Mouse (Mus musculus) brain, embryonic 14.5 days (tissue): ENCODE data around the gene Cdc14b.

ENCODE experiments used
- CTCF ChIP-seq: fragments of 200-500 bp; IDR thresholded peaks from 2 replicates; pipeline ENCODE4 v1.5.1; 2012; ENCODE audit warnings: inconsistent platforms, mild to moderate bottlenecking, moderate library complexity, borderline replicate concordance; ENCODE audit not compliant: insufficient read depth, insufficient read length; ENCODE audit errors: extremely low read depth
- POLR2A ChIP-seq: fragments of 200-500 bp; IDR thresholded peaks from 2 replicates; pipeline ENCODE4 v1.6.1; 2012; ENCODE audit warnings: mild to moderate bottlenecking, inconsistent platforms, borderline replicate concordance; ENCODE audit not compliant: poor library complexity, insufficient read depth, insufficient read length, severe bottlenecking; ENCODE audit errors: extremely low read depth

DNA sequence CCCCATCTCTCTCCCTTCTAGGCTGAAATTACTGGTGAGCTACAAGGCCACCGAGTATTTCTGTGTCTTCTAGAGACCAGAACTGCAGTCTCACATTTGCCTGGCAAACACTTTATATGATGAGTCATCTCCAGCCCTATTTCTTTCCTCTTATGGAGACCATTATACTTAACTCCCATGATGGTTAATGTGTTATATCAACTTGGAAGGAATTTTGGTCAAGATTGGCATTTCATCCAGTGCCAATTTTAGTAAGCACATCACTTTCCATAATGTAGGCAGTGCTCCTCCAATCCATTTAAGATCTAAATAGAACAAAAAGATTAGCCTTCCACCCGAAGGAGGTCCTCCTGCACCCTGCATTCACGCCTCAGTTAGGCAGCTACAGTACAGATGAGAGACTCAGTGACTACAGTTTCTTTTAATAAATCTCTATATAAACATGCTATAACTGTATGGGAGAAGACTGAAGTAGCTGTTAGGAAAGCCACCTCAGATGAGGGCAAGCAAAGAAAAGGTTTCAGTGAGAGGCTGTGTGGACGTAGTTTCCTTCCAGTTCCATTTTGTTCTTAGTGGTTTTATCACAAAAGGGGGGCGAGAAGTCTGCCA, 63.0 kb downstream of the Cdc14b start:
- no peak for TF ChIP-seq POLR2A
- no peak for TF ChIP-seq CTCF
